Mouse (Mus musculus): ENCODE results near the gene Slc22a3. TPM values are rescaled to one million over a fixed set of nuclear protein-coding genes. Genes with fewer than 3 reads are reported as not detected.

The Slc22a3 gene
- total RNA-seq, 1 experiment from 2014 or later = not detected

- ATAC-seq (ENCODE audit: extremely low read depth, insufficient number of reproducible peaks, low FRiP score, poor library complexity, severe bottlenecking) = no peak
Measured at GRCm38 (mm10) chr17:12415741-12416140, 91.8 kb downstream of the Slc22a3 start.

GRCm38 (mm10) chr17:12415031-12415735 is 92.3 kb downstream of the Slc22a3 start:
- no peak for ATAC-seq (ENCODE audit: extremely low read depth, insufficient number of reproducible peaks, low FRiP score, poor library complexity, severe bottlenecking)

- ATAC-seq (ENCODE audit: extremely low read depth, insufficient number of reproducible peaks, low FRiP score, poor library complexity, severe bottlenecking) = no peak
Measured at GRCm38 (mm10) chr17:12412891-12413237, 94.6 kb downstream of the Slc22a3 start.

GRCm38 (mm10) chr17:12412181-12412890 is 95.2 kb downstream of the Slc22a3 start:
- ATAC-seq (ENCODE audit: extremely low read depth, insufficient number of reproducible peaks, low FRiP score, poor library complexity, severe bottlenecking) = no peak

- ATAC-seq (ENCODE audit: extremely low read depth, insufficient number of reproducible peaks, low FRiP score, poor library complexity, severe bottlenecking) = no peak
Measured at GRCm38 (mm10) chr17:12409346-12409944, 98.1 kb downstream of the Slc22a3 start.

- no peak for ATAC-seq (ENCODE audit: extremely low read depth, insufficient number of reproducible peaks, low FRiP score, poor library complexity, severe bottlenecking)
Measured at GRCm38 (mm10) chr17:12403420-12403819, 104.1 kb downstream of the Slc22a3 start.

- no peak for ATAC-seq (ENCODE audit: extremely low read depth, insufficient number of reproducible peaks, low FRiP score, poor library complexity, severe bottlenecking)
Measured at GRCm38 (mm10) chr17:12396163-12396677, 111.3 kb downstream of the Slc22a3 start.

- ATAC-seq (ENCODE audit: extremely low read depth, insufficient number of reproducible peaks, low FRiP score, poor library complexity, severe bottlenecking) = no peak
Measured at GRCm38 (mm10) chr17:12388239-12388638, 119.3 kb downstream of the Slc22a3 start.

- no peak for ATAC-seq (ENCODE audit: extremely low read depth, insufficient number of reproducible peaks, low FRiP score, poor library complexity, severe bottlenecking)
Measured at GRCm38 (mm10) chr17:12387781-12388180, 119.7 kb downstream of the Slc22a3 start.

GRCm38 (mm10) chr17:12385049-12385794 is 122.3 kb downstream of the Slc22a3 start:
- ATAC-seq (ENCODE audit: extremely low read depth, insufficient number of reproducible peaks, low FRiP score, poor library complexity, severe bottlenecking) = no peak

- no peak for ATAC-seq (ENCODE audit: extremely low read depth, insufficient number of reproducible peaks, low FRiP score, poor library complexity, severe bottlenecking)
Measured at GRCm38 (mm10) chr17:12382531-12382930, 125.0 kb downstream of the Slc22a3 start.

GRCm38 (mm10) chr17:12381579-12381978 is 125.9 kb downstream of the Slc22a3 start:
- ATAC-seq (ENCODE audit: extremely low read depth, insufficient number of reproducible peaks, low FRiP score, poor library complexity, severe bottlenecking) = no peak

GRCm38 (mm10) chr17:12380287-12380686 is 127.2 kb downstream of the Slc22a3 start:
- no peak for ATAC-seq (ENCODE audit: extremely low read depth, insufficient number of reproducible peaks, low FRiP score, poor library complexity, severe bottlenecking)

GRCm38 (mm10) chr17:12377981-12378705 is 129.4 kb downstream of the Slc22a3 start, which contains the start of gene Plg:
Gene Plg, plus strand, starts transcription at chr17:12378608.
- ATAC-seq (ENCODE audit: extremely low read depth, insufficient number of reproducible peaks, low FRiP score, poor library complexity, severe bottlenecking) = no peak

- ATAC-seq (ENCODE audit: extremely low read depth, insufficient number of reproducible peaks, low FRiP score, poor library complexity, severe bottlenecking) = no peak
Measured at GRCm38 (mm10) chr17:12373601-12374144, 133.8 kb downstream of the Slc22a3 start.

GRCm38 (mm10) chr17:12372021-12372420 is 135.5 kb downstream of the Slc22a3 start:
- ATAC-seq (ENCODE audit: extremely low read depth, insufficient number of reproducible peaks, low FRiP score, poor library complexity, severe bottlenecking) = peak; percentile 70

GRCm38 (mm10) chr17:12371310-12371925 is 136.1 kb downstream of the Slc22a3 start:
- no peak for ATAC-seq (ENCODE audit: extremely low read depth, insufficient number of reproducible peaks, low FRiP score, poor library complexity, severe bottlenecking)

GRCm38 (mm10) chr17:12370289-12370688 is 137.2 kb downstream of the Slc22a3 start:
- ATAC-seq (ENCODE audit: extremely low read depth, insufficient number of reproducible peaks, low FRiP score, poor library complexity, severe bottlenecking) = no peak
